Mouse (Mus musculus) limb, embryonic 13.5 days (tissue): ENCODE measurements around the gene Exoc3l4. TPM values are rescaled to one million over a fixed set of nuclear protein-coding genes. Genes with fewer than 3 reads are reported as not detected.

Experiments
- ATAC-seq: fragments of 200-750 bp; cut with Nextera tagmentation; 2 replicates; pipeline ENCODE4 v1.8.0; 2017; ENCODE audit warnings: low read depth, moderate number of reproducible peaks, moderate TSS enrichment; ENCODE audit not compliant: low FRiP score
- H3K27ac ChIP-seq: fragments of 300-500 bp; sonication (generic); 2 replicates; pipeline ENCODE4 v1.5.1; 2015; ENCODE audit warnings: inconsistent platforms, mild to moderate bottlenecking, moderate library complexity
- H3K27me3 ChIP-seq: fragments of 300-500 bp; sonication (generic); 2 replicates; pipeline ENCODE4 v1.6.1; 2015; ENCODE audit warnings: mild to moderate bottlenecking, inconsistent platforms
- H3K36me3 ChIP-seq: fragments of 300-500 bp; sonication (generic); 2 replicates; pipeline ENCODE4 v1.6.1; 2015; ENCODE audit warnings: inconsistent platforms, mild to moderate bottlenecking, moderate library complexity
- H3K4me1 ChIP-seq: fragments of 300-500 bp; sonication (generic); 2 replicates; pipeline ENCODE4 v1.6.1; 2015; ENCODE audit warnings: inconsistent platforms
- H3K4me2 ChIP-seq: fragments of 300-500 bp; sonication (generic); replicated peaks from 2 replicates; pipeline ENCODE4 v1.6.1; 2015; ENCODE audit warnings: inconsistent platforms, mild to moderate bottlenecking, moderate library complexity
- H3K4me3 ChIP-seq: fragments of 300-500 bp; sonication (generic); 2 replicates; pipeline ENCODE4 v1.5.1; 2015; ENCODE audit warnings: moderate library complexity, mild to moderate bottlenecking, inconsistent platforms
- H3K9ac ChIP-seq: fragments of 300-500 bp; sonication (generic); 2 replicates; pipeline ENCODE4 v1.6.1; 2015; ENCODE audit warnings: mild to moderate bottlenecking, inconsistent platforms
- H3K9me3 ChIP-seq: fragments of 300-500 bp; sonication (generic); 2 replicates; pipeline ENCODE4 v1.6.1; 2016; ENCODE audit warnings: inconsistent platforms
- WGBS: fragments of 180-500 bp; shearing (Covaris S2); methylation state at CpG from one replicate; pipeline ENCODE4 v1.1.7; 2015; 5-methylcytosine and 5-hydroxymethylcytosine counted together
- polyA plus RNA-seq: library from polyadenylated mRNA; unstranded; fragments of >200 nt; fragmentation: Nextera tagmentation; extraction: Ambion mirVana; gene quantifications from 2 replicates; pipeline ENCODE4 v1.2.1, GENCODE M21; 2015

Gene Exoc3l4
- polyA plus RNA-seq, 1 experiment from 2014 or later, result 6.9 TPM

GRCm38 (mm10) chr12:111430049-111430867, 13.4 kb downstream of the Exoc3l4 start:
- ATAC-seq, result no peak
- peak overlapping the region; percentile 43 for H3K4me3 ChIP-seq
- peak overlapping the region; percentile 55 for H3K9ac ChIP-seq
- H3K27me3 ChIP-seq, result peaks cover 91% of the 10 kb centered on the region
- H3K36me3 ChIP-seq, result no peaks in the 10 kb centered on the region
- 13% methylated on average over 27 of the region's 27 CpGs for WGBS
- peak overlapping the region; percentile 73 for H3K4me2 ChIP-seq
- no peak overlapping the region for H3K27ac ChIP-seq
- no peaks in the 10 kb centered on the region for H3K9me3 ChIP-seq
- H3K4me1 ChIP-seq, result peaks cover 46% of the 10 kb centered on the region

GRCm38 (mm10) chr12:111430868-111431817, 14.3 kb downstream of the Exoc3l4 start:
- Histone ChIP-seq H3K27me3 (peaks cover 90% of the 10 kb centered on the region), H3K4me1 (peaks cover 41% of the 10 kb centered on the region), H3K4me3 (no peak overlapping the region), H3K27ac (no peak overlapping the region), H3K4me2 (peak overlapping the region; percentile 73; the same call in 1 of the 2 replicates), H3K36me3 (no peaks in the 10 kb centered on the region), H3K9me3 (no peaks in the 10 kb centered on the region), H3K9ac (no peak overlapping the region)
- ATAC-seq, result no peak
- WGBS, result 26% methylated on average over 14 of the region's 14 CpGs

GRCm38 (mm10) chr12:111432097-111432496, 15.3 kb downstream of the Exoc3l4 start:
- no peak overlapping the region for H3K9ac ChIP-seq
- peaks cover 41% of the 10 kb centered on the region for H3K4me1 ChIP-seq
- ATAC-seq, result no peak
- no peak overlapping the region for H3K27ac ChIP-seq
- no peaks in the 10 kb centered on the region for H3K36me3 ChIP-seq
- no peaks in the 10 kb centered on the region for H3K9me3 ChIP-seq
- H3K4me2 ChIP-seq, result no peak overlapping the region
- no peak overlapping the region for H3K4me3 ChIP-seq
- peaks cover 92% of the 10 kb centered on the region for H3K27me3 ChIP-seq
- 38% methylated on average over 4 of the region's 4 CpGs for WGBS

DNA sequence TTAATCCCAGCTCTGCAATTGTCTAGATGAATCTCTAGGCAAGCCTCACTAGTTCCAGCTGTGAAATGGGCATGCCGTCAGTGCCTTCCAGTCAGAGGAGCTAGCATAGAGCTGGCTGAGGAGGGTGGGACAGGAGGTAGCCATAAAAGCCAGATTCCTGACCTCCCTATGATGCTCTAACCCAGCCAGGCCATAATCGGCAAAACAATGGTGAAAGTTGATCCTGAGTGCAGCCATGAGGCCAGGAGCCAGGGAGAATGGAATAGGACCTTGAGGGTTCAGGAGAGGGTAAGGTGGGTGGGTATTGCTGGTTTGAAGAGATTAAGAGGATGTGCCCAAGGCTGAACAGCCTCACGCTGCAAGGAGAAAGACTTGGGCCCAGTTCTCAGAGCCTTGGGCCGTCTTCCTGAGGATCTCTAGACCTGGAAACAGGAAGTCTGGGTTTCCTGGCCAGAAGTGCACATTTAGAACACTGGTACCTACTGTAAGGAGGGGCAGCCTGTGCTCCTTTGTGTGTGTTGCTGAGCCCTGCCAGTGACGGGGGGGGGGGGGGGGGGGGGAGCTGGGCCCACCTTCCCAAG, 16.0 kb downstream of the Exoc3l4 start:
- H3K9me3 ChIP-seq, result no peaks in the 10 kb centered on the region
- H3K4me3 ChIP-seq, result no peak overlapping the region
- H3K9ac ChIP-seq, result no peak overlapping the region
- H3K4me2 ChIP-seq, result no peak overlapping the region
- ATAC-seq, result no peak
- no peaks in the 10 kb centered on the region for H3K36me3 ChIP-seq
- 54% methylated on average over 5 of the region's 5 CpGs for WGBS
- H3K4me1 ChIP-seq, result peaks cover 34% of the 10 kb centered on the region
- H3K27ac ChIP-seq, result no peak overlapping the region
- peaks cover 92% of the 10 kb centered on the region for H3K27me3 ChIP-seq

DNA sequence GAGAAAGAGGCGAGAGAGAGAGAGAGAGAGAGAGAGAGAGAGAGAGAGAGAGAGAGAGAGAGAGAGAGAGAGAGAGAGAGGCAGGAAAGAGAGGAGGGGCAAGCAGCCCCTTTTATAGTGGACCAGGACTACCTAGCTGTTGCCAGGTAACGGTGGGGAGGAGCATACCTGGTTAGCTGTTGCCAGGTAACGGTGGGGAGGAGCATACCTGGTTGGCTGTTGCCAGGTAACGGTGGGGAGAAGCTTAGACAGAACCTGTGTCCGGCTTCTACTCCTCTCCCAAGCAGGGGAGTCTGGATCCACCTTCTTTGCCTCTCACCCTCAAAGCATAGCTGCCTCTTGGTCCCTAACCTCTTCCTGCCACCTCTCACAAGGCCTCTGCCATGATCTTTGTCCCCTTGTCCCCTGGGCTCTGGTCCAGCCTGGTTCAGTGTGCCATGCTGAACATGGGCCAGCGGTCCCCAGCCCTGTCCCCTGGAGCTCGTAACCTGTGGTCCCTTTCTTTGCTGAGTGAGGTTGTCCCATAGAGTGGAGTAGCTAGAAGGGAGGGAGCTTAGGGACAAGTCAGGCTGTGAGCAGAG, 17.4 kb downstream of the Exoc3l4 start:
- Histone ChIP-seq H3K4me1 (peaks cover 19% of the 10 kb centered on the region), H3K27ac (no peak overlapping the region), H3K36me3 (no peaks in the 10 kb centered on the region), H3K4me3 (no peak overlapping the region), H3K9me3 (no peaks in the 10 kb centered on the region), H3K4me2 (no peak overlapping the region), H3K27me3 (peaks cover 92% of the 10 kb centered on the region), H3K9ac (no peak overlapping the region)
- no peak for ATAC-seq
- WGBS, result 30% methylated on average over 6 of the region's 7 CpGs

- H3K27ac ChIP-seq, result no peak overlapping the region
- no peak for ATAC-seq
- peaks cover 14% of the 10 kb centered on the region for H3K4me1 ChIP-seq
- H3K36me3 ChIP-seq, result no peaks in the 10 kb centered on the region
- H3K4me3 ChIP-seq, result no peak overlapping the region
- peaks cover 92% of the 10 kb centered on the region for H3K27me3 ChIP-seq
- 54% methylated on average over 8 of the region's 8 CpGs for WGBS
- H3K9ac ChIP-seq, result no peak overlapping the region
- H3K9me3 ChIP-seq, result no peaks in the 10 kb centered on the region
- no peak overlapping the region for H3K4me2 ChIP-seq
These were observed 18.0 kb downstream of the Exoc3l4 start for GRCm38 (mm10) chr12:111434745-111435327.

GRCm38 (mm10) chr12:111436170-111436569, 19.4 kb downstream of the Exoc3l4 start:
- Histone ChIP-seq H3K27ac (no peak overlapping the region), H3K4me3 (no peak overlapping the region), H3K9me3 (no peaks in the 10 kb centered on the region), H3K36me3 (no peaks in the 10 kb centered on the region), H3K4me1 (0 out of 2 replicates have a peak, but pooled peaks cover 2% of the 10 kb centered on the region), H3K4me2 (no peak overlapping the region), H3K9ac (no peak overlapping the region), H3K27me3 (peaks cover 92% of the 10 kb centered on the region)
- 81% methylated on average over 3 of the region's 3 CpGs for WGBS
- no peak for ATAC-seq

DNA sequence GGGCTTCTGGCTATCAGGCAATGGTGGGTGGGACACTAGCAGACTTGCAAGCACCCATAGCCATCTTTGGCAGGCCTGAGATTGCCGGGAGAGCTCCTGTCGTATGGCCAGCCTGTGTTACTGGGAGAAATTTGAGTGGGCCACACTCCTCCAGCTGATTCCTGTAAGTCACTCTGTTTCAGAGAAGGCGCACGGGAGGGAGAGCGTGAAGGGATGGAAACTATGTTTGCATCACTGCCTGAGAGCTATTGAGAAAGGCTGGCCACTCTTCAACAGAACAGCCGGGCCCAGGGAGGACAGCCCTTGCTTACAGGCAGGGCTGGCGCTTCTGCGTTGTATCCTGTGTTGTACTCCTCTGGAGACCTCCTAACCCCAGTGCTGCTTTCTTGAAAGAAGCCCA, 19.8 kb downstream of the Exoc3l4 start:
- H3K4me1 ChIP-seq, result 0 out of 2 replicates have a peak, but pooled peaks cover 2% of the 10 kb centered on the region
- peaks cover 92% of the 10 kb centered on the region for H3K27me3 ChIP-seq
- H3K36me3 ChIP-seq, result no peaks in the 10 kb centered on the region
- ATAC-seq, result no peak
- H3K4me3 ChIP-seq, result no peak overlapping the region
- WGBS, result 69% methylated on average over 8 of the region's 8 CpGs
- no peaks in the 10 kb centered on the region for H3K9me3 ChIP-seq
- no peak overlapping the region for H3K9ac ChIP-seq
- no peak overlapping the region for H3K27ac ChIP-seq
- H3K4me2 ChIP-seq, result no peak overlapping the region

- H3K9me3 ChIP-seq, result no peaks in the 10 kb centered on the region
- no peak overlapping the region for H3K4me2 ChIP-seq
- H3K4me1 ChIP-seq, result peaks cover 4% of the 10 kb centered on the region
- H3K4me3 ChIP-seq, result no peak overlapping the region
- no peak for ATAC-seq
- no peak overlapping the region for H3K27ac ChIP-seq
- peaks cover 92% of the 10 kb centered on the region for H3K27me3 ChIP-seq
- no peaks in the 10 kb centered on the region for H3K36me3 ChIP-seq
- H3K9ac ChIP-seq, result no peak overlapping the region
- 68% methylated on average over 5 of the region's 5 CpGs for WGBS
These were observed 20.5 kb downstream of the Exoc3l4 start for GRCm38 (mm10) chr12:111437222-111437900.

GRCm38 (mm10) chr12:111438850-111439249, 22.0 kb downstream of the Exoc3l4 start:
- Histone ChIP-seq H3K36me3 (no peaks in the 10 kb centered on the region), H3K9ac (no peak overlapping the region), H3K4me2 (no peak overlapping the region), H3K27me3 (peaks cover 98% of the 10 kb centered on the region), H3K4me3 (no peak overlapping the region), H3K9me3 (no peaks in the 10 kb centered on the region), H3K27ac (no peak overlapping the region), H3K4me1 (peaks cover 14% of the 10 kb centered on the region)
- no peak for ATAC-seq
- WGBS, result 84% methylated on average over 6 of the region's 6 CpGs
